Mouse (Mus musculus) hindbrain, embryonic 11.5 days (tissue): ENCODE results near the gene Vcam1. TPM values are rescaled to one million over a fixed set of nuclear protein-coding genes. Genes with fewer than 3 reads are reported as not detected.

ENCODE experiments used
- ATAC-seq: fragments of 200-750 bp; cut with Nextera tagmentation; 2 replicates; pipeline ENCODE4 v1.8.0; 2017; ENCODE audit warnings: mild to moderate bottlenecking, moderate TSS enrichment, moderate library complexity; ENCODE audit not compliant: low FRiP score
- DNase-seq: peaks from one replicate; pipeline ENCODE4 v3.0.0-alpha.2; 2015; ENCODE audit warnings: low spot score
- H3K27ac ChIP-seq: fragments of 300-500 bp; sonication (generic); 2 replicates; pipeline ENCODE4 v1.5.1; 2014; ENCODE audit warnings: mild to moderate bottlenecking, low read depth, low read length
- H3K27me3 ChIP-seq: fragments of 300-500 bp; sonication (generic); 2 replicates; pipeline ENCODE4 v1.6.1; 2014; ENCODE audit warnings: mild to moderate bottlenecking, low read length, moderate library complexity, mixed read lengths; ENCODE audit not compliant: control insufficient read depth, insufficient read depth
- H3K36me3 ChIP-seq: fragments of 300-500 bp; sonication (generic); 2 replicates; pipeline ENCODE4 v1.6.1; 2014; ENCODE audit warnings: mild to moderate bottlenecking, low read length, moderate library complexity, mixed read lengths; ENCODE audit not compliant: control insufficient read depth, insufficient read depth
- H3K4me1 ChIP-seq: fragments of 300-500 bp; sonication (generic); replicated peaks from 2 replicates; pipeline ENCODE4 v1.6.1; 2014; ENCODE audit warnings: low read length, mixed read lengths; ENCODE audit not compliant: control insufficient read depth, insufficient read depth
- H3K4me2 ChIP-seq: fragments of 300-500 bp; sonication (generic); replicated peaks from 2 replicates; pipeline ENCODE4 v1.6.1; 2014; ENCODE audit warnings: mild to moderate bottlenecking, low read depth, low read length
- H3K4me3 ChIP-seq: fragments of 300-500 bp; sonication (generic); 2 replicates; pipeline ENCODE4 v1.5.1; 2014; ENCODE audit warnings: low read depth, low read length
- H3K9ac ChIP-seq: fragments of 300-500 bp; sonication (generic); 2 replicates; pipeline ENCODE4 v1.6.1; 2014; ENCODE audit warnings: low read depth, low read length
- H3K9me3 ChIP-seq: fragments of 300-500 bp; sonication (generic); 2 replicates; pipeline ENCODE4 v1.6.1; 2016; ENCODE audit warnings: low read length; ENCODE audit not compliant: control insufficient read depth
- WGBS: fragments of 180-500 bp; shearing (Covaris S2); extraction: QIAGEN DNeasy Blood & Tissue Kit; methylation state at CpG from one replicate; pipeline ENCODE4 v1.1.7; 2014; 5-methylcytosine and 5-hydroxymethylcytosine counted together
- polyA plus RNA-seq: library from polyadenylated mRNA; unstranded; fragments of >200 nt; fragmentation: Nextera tagmentation; extraction: Ambion mirVana; gene quantifications from 2 replicates; pipeline ENCODE4 v1.2.1, GENCODE M21; 2014

Vcam1 gene
- polyA plus RNA-seq, 1 experiment from 2014 or later: 76.3 TPM

- no peaks in the 10 kb centered on the region for H3K9me3 ChIP-seq
- H3K4me2 ChIP-seq: no peak overlapping the region
- WGBS: 93% methylated on average over 3 of the region's 3 CpGs
- no peak for ATAC-seq
- H3K9ac ChIP-seq: no peak overlapping the region
- H3K4me1 ChIP-seq: no peaks in the 10 kb centered on the region
- H3K4me3 ChIP-seq: no peak overlapping the region
- H3K27ac ChIP-seq: no peak overlapping the region
- DNase-seq: no peak
- H3K27me3 ChIP-seq: no peaks in the 10 kb centered on the region
- no peaks in the 10 kb centered on the region for H3K36me3 ChIP-seq
Measured at GRCm38 (mm10) chr3:116121026-116121425, 8.5 kb downstream of the Vcam1 start.

- H3K4me3 ChIP-seq: no peak overlapping the region
- no peaks in the 10 kb centered on the region for H3K27me3 ChIP-seq
- H3K9ac ChIP-seq: no peak overlapping the region
- no peak overlapping the region for H3K4me2 ChIP-seq
- H3K36me3 ChIP-seq: no peaks in the 10 kb centered on the region
- DNase-seq (no peak), ATAC-seq (no peak)
- H3K9me3 ChIP-seq: no peaks in the 10 kb centered on the region
- H3K27ac ChIP-seq: no peak overlapping the region
- no peaks in the 10 kb centered on the region for H3K4me1 ChIP-seq
- whole genome bisulfite sequencing: 94% methylated on average over 6 of the region's 6 CpGs
Measured at GRCm38 (mm10) chr3:116120391-116120790, 9.1 kb downstream of the Vcam1 start.

DNA sequence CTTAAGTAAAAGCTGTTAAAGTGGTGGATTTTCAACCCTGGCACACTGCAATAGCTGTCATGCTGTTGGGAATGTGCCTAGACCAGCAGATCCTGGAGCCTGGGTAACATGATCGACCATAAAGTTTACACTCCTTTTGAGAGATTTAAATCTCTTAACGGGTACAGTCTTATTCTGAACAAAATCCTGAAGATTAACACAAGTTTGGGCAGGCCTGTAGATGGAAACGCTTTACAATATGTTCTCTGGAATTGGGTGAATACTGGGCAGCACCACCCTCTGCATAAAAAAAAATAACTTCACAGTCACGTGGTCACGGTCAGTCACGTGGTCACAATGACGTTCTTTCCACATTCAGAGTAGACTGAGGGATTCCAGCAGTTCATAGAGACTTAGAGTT is 10.3 kb downstream of the Vcam1 start:
- H3K9me3 ChIP-seq: no peaks in the 10 kb centered on the region
- no peak overlapping the region for H3K4me2 ChIP-seq
- no peak overlapping the region for H3K9ac ChIP-seq
- DNase-seq (no peak), ATAC-seq (no peak)
- WGBS: 86% methylated on average over 7 of the region's 7 CpGs
- no peak overlapping the region for H3K4me3 ChIP-seq
- H3K4me1 ChIP-seq: 0 out of 2 replicates have a peak, but pooled peaks cover 3% of the 10 kb centered on the region
- no peaks in the 10 kb centered on the region for H3K27me3 ChIP-seq
- no peaks in the 10 kb centered on the region for H3K36me3 ChIP-seq
- H3K27ac ChIP-seq: no peak overlapping the region

- Histone ChIP-seq H3K9me3 (no peaks in the 10 kb centered on the region), H3K4me3 (no peak overlapping the region), H3K4me2 (no peak overlapping the region), H3K36me3 (no peaks in the 10 kb centered on the region), H3K27me3 (no peaks in the 10 kb centered on the region), H3K27ac (no peak overlapping the region), H3K4me1 (peaks cover 7% of the 10 kb centered on the region; the same call in 1 of the 2 replicates), H3K9ac (no peak overlapping the region)
- ATAC-seq (no peak), DNase-seq (no peak)
- 85% methylated on average over 4 of the region's 4 CpGs for WGBS
Measured at GRCm38 (mm10) chr3:116117046-116117445, 12.4 kb downstream of the Vcam1 start.

DNA sequence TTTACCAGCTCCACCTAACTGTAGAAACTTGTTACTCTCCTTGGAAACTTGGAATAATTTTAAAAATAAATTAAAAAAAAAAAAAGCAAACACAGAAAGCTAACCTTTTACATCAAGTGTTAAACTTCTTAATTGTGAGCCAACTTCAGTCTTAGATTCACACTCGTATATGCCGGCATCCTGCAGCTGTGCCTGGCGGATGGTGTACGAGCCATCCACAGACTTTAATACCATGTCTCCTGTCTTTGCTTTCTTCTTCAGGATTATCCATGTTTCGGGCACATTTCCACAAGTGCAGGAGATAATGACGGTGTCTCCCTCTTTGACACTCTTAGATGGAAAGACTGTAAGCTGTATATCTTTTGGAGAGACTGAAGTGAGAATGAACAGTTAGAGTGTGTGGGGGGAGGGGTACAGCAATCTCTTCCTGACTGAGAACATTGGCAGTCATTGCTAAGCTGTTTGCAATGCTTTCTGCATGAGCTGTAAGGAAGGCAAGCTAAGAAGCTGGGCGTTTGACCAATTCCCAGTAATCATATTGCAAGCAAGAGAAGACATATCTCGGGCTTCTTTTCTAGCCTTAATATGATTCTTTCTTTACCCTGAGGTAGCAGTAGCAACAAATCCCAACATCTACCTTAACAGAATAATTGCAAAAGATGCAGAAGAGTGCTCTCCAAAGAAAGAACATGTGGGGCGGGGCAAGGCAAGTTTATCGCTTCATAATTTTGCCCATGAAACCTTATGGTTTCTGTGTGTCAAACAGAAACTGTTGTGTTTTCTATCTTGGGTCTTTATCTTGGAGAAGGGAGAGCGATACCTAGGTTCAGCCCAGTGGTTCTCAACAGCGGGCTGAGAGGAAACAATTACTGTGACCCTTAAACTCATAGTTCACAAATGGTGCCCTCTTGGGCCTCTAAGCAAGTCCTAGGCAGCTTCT is 15.0 kb downstream of the Vcam1 start:
- peak; percentile 28 for DNase-seq

GRCm38 (mm10) chr3:116113443-116114241 is 15.8 kb downstream of the Vcam1 start:
- H3K4me2 ChIP-seq: no peak overlapping the region; the same call in 1 of the 2 replicates
- no peaks in the 10 kb centered on the region for H3K27me3 ChIP-seq
- peak overlapping the region; percentile 7; the same call in 1 of the 2 replicates for H3K27ac ChIP-seq
- ATAC-seq: peak; percentile 54; the same call in 1 of the 2 replicates
- H3K36me3 ChIP-seq: no peaks in the 10 kb centered on the region
- no peak overlapping the region for H3K9ac ChIP-seq
- DNase-seq: peak; percentile 29
- H3K4me3 ChIP-seq: no peak overlapping the region
- 20% methylated on average over 7 of the region's 7 CpGs for WGBS
- no peaks in the 10 kb centered on the region for H3K9me3 ChIP-seq
- peaks cover 7% of the 10 kb centered on the region; the same call in 1 of the 2 replicates for H3K4me1 ChIP-seq

More for the DNA sequence above, 15.0 kb downstream of the Vcam1 start:
- 68% methylated on average over 12 of the region's 12 CpGs for WGBS
- Histone ChIP-seq H3K27ac (no peak overlapping the region), H3K9ac (no peak overlapping the region), H3K4me2 (no peak overlapping the region), H3K27me3 (no peaks in the 10 kb centered on the region), H3K4me3 (no peak overlapping the region), H3K9me3 (no peaks in the 10 kb centered on the region), H3K4me1 (peaks cover 7% of the 10 kb centered on the region; the same call in 1 of the 2 replicates), H3K36me3 (no peaks in the 10 kb centered on the region)
- no peak for ATAC-seq

GRCm38 (mm10) chr3:116112816-116113405 is 16.6 kb downstream of the Vcam1 start:
- Histone ChIP-seq H3K4me2 (no peak overlapping the region), H3K4me1 (peaks cover 7% of the 10 kb centered on the region; the same call in 1 of the 2 replicates), H3K36me3 (no peaks in the 10 kb centered on the region), H3K9me3 (no peaks in the 10 kb centered on the region), H3K9ac (no peak overlapping the region), H3K4me3 (no peak overlapping the region), H3K27me3 (no peaks in the 10 kb centered on the region), H3K27ac (no peak overlapping the region)
- peak; percentile 36; the same call in 1 of the 2 replicates for ATAC-seq
- 80% methylated on average over 5 of the region's 5 CpGs for WGBS
- no peak for DNase-seq

DNA sequence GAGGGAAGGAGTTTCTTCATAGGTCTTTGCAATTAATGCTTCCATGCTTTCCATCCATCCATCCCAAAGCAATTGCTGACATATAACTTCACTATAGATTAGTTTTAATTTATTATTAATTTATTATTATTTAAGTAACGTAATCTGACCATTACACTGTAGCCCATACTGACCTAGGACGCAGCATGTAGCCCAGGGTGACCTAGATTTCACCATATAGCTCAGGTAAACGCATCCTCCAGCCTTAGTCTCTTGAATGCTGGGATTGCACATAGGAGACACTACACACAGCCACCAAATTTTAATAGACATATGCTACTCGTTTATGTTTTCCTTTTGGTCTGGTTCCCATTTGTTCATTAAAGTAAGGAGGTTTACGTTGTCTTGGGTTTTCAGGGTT is 23.8 kb downstream of the Vcam1 start:
- no peaks in the 10 kb centered on the region for H3K27me3 ChIP-seq
- ATAC-seq: no peak
- no peaks in the 10 kb centered on the region for H3K36me3 ChIP-seq
- H3K27ac ChIP-seq: no peak overlapping the region
- no peak overlapping the region for H3K9ac ChIP-seq
- WGBS: 84% methylated on average over 5 of the region's 5 CpGs
- no peaks in the 10 kb centered on the region for H3K4me1 ChIP-seq
- no peak for DNase-seq
- H3K9me3 ChIP-seq: no peaks in the 10 kb centered on the region
- no peak overlapping the region for H3K4me3 ChIP-seq
- no peak overlapping the region for H3K4me2 ChIP-seq
